Mouse (Mus musculus) urinary bladder, postnatal 4 days (tissue): ENCODE measurements around the gene Siah1a.

Experiments used
- DNase-seq, 2 experiments: peaks; one replicate each; pipeline ENCODE4 v3.0.0; 2021 to 2022; ENCODE audit warnings: low spot score in 2 of 2

Gene Siah1a

DNA sequence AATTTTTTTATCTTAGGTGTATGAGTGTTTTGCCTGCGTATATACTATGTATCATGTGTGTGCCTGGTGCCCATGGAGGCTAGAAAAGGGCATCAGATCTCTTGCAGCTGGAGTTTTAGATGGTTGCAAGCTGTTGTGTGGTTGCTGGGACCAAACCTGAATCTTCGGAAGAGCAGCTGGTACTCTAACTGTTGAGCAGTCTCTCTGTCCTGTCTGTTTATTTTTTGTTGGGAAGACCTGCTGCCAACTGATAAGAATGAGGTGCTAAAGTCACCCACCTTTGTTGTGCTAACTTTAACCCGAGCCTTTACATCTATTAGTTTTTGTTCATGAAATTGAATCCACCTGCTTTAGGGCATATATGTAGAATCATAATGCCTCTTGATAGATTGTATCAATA is 43.3 kb downstream of the Siah1a start:
- no peak for DNase-seq

- no peak for DNase-seq
These were observed 46.3 kb downstream of the Siah1a start for GRCm38 (mm10) chr8:86699471-86699870.

- no peak for DNase-seq
These were observed 46.8 kb downstream of the Siah1a start for GRCm38 (mm10) chr8:86698811-86699421.

DNA sequence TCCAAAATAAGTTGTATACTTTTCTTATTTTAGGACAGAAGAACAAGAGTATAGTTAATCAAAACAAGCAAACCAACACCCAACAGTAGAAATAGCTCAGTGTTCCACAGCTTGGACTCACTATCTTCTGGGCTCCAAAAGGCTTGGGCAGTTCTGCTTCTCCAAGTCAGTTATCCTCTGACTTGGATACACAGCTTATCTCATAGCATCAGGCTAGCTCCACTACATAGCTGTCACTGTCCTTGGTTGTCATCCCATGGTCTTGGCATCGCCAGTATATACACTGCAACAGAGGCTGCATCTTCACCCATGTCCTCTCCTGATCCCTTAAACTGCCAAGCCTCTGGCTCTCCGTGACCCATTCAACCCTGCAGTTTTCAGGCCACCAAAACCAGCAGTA is 50.0 kb downstream of the Siah1a start:
- no peak for DNase-seq

- DNase-seq: no peak
These were observed 51.7 kb downstream of the Siah1a start for GRCm38 (mm10) chr8:86694011-86694410.

DNA sequence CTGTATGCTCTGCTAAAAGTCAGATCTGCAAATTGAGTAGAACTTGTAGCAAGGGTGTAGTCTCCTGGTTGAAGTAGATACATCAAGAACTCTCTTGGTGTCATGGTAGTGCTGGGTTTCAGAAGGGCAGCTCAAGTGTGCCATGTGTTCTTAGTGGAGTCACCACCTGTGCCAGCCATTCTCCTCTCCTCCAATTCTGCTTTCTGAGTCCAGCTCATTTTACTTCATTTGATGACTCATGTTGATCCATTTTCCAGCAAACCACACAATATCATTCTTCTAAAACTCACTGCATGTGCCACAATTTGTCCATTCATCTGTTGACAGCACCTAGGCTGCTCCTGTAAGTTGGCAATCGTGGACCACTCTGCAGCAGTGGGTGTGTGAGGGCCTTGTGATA is 53.6 kb downstream of the Siah1a start:
- no peak for DNase-seq

DNA sequence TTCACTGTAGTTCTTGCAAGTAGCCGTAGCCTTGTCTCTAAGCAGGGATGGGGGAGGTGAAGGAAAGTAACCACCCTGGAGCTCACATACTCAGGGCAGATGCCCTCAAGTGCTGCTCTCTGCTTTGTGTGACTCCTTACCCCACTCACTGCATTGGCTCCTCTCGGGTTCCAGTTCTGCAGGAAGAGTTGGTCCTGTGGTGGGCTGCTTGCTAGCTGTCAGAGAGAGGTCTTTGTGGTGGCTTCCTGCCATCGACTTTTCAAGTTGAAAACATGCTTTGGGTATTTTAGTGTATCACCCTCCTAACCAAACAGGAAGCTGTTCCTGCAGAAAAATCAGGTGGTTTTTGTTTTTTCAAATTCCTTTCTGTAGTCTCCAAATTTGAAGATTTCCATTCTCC is 59.1 kb downstream of the Siah1a start:
- DNase-seq: no peak
